Mouse (Mus musculus) bone marrow, adult 2 months (tissue): ENCODE results near the gene Sarm1.

Source experiments
- CTCF ChIP-seq: fragments of 200-500 bp; IDR thresholded peaks from 2 replicates; pipeline ENCODE4 v1.5.1; 2011; ENCODE audit warnings: low read length, control low read depth; ENCODE audit not compliant: control insufficient read depth, insufficient read depth
- POLR2A ChIP-seq: fragments of 200-500 bp; IDR thresholded peaks from 2 replicates; pipeline ENCODE4 v1.6.1; 2011; ENCODE audit warnings: low read depth, mild to moderate bottlenecking, control low read depth, low read length, borderline replicate concordance; ENCODE audit not compliant: control insufficient read depth

DNA sequence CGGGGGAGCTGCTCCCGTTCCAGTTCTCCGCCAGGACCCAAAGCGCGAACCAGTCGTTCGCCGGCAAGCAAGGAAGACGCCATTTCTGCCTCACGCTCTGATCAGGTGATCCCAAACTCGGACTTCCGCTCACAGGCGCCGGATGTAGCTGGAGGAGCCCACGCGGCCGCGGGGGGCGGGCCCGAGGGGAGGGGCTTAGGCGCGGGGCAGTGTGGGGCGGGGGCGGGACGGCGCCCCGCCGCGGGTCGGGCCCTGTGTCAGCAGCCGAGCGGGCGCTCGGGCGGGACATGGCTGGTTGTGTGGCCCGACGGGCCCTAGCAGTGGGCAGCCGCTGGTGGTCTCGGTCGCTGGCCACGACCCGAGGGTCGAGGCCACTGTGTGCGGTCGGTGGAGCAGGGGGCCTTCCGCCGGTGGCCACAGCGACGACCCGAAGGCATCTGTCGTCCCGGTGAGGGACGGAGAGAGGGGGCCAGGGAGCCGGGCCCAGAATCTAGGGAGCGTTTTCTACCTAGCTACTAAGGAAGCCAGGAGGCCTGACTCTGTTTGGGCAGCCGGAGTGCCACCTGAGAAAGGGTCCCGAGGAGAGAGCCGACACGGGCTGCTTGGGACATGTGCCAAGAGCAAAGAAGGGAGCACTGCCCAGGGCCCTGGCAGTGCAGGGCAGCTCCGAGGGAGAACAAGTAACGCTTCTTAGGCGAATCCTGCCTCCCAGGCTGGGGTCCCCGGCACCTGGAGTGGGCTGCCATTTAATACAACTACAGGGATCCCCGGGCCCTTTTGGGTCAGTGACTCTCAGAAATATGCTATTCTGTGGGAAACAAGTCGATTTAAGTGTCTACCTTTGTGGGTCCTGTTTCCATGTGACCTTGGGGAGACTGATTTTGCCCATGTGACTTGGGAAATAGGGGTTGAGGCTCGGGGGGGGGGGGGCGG is 14.7 kb upstream of the Sarm1 start, which contains the start of the genes Tmem199 and Poldip2:
- TF ChIP-seq CTCF (no peak), POLR2A (peak; percentile 87)
